Mouse (Mus musculus) ES-Bruce4 (cell line): ENCODE measurements around the gene Gm42420.

Experiments used
- CTCF ChIP-seq: IDR thresholded peaks from one replicate; pipeline ENCODE4 v1.8.1; 2011; ENCODE audit warnings: low read depth, low read length
- EP300 ChIP-seq: IDR thresholded peaks from 2 replicates; pipeline ENCODE4 v1.6.1; 2011; ENCODE audit warnings: low read depth, low read length; ENCODE audit not compliant: insufficient read depth
- POLR2A ChIP-seq: IDR thresholded peaks from one replicate; pipeline ENCODE4 v1.8.1; 2011; ENCODE audit warnings: low read length; ENCODE audit not compliant: insufficient read depth

- TF ChIP-seq CTCF (no peak), EP300 (no peak), POLR2A (no peak)
Measured at GRCm38 (mm10) chr6:39574555-39574869, 11.0 kb upstream of the Gm42420 start.
